Comparison of ENCODE assay signal across 17 mouse cellular contexts in genomic region chr8:94427953-94428352, GRCm38 (mm10). TPM values are rescaled to one million over a fixed set of nuclear protein-coding genes. Genes with fewer than 3 reads are reported as not detected.
DNase-seq lines count a peak whose midpoint lies in the region; ATAC-seq and TF ChIP-seq lines count a peak whose summit lies in the region.
"Had no signal": no experiment of that assay in that cellular context is flagged by ENCODE, and none has a peak within 500 bp of the region (broad histone marks: within the 10 kb centered on the region; RNA-seq: fewer than 3 reads in every experiment).

No protein-coding gene starts in this region.

- H3K9me3 ChIP-seq in hindbrain, postnatal 0 days (ENCODE audit: low read length) = no peaks in the 10 kb centered on the region
- H3K9me3 ChIP-seq: hindbrain, embryonic 12.5 days; limb, embryonic 12.5 days had no signal

- WGBS in heart, adult 2 months = 51% methylated on average over 10 of the region's 10 CpGs
- 78% methylated on average over 10 of the region's 10 CpGs for WGBS in hindbrain, postnatal 0 days

- ATAC-seq in inflammation-experienced regulatory T-cells, adult 6 months = peak; percentile 73
- ATAC-seq in megakaryocyte progenitor cell, adult 5-6 weeks (replicated peaks; ENCODE audit: poor library complexity) = peak; percentile 80
- no peak for ATAC-seq in hindbrain, postnatal 0 days
- ATAC-seq: forebrain, embryonic 14.5 days had no signal

- no peak overlapping the region for H3K4me3 ChIP-seq in heart, adult 2 months
- H3K4me3 ChIP-seq in hindbrain, postnatal 0 days (ENCODE audit: low read length) = no peak overlapping the region
- H3K4me3 ChIP-seq: erythroblast, embryonic 14.5 days; hindbrain, embryonic 12.5 days; limb, embryonic 12.5 days had no signal

- H3K27ac ChIP-seq in heart, adult 2 months = no peak overlapping the region
- no peak overlapping the region for H3K27ac ChIP-seq in hindbrain, postnatal 0 days
- H3K27ac ChIP-seq: hindbrain, embryonic 12.5 days; limb, embryonic 12.5 days had no signal

- TF ChIP-seq POLR2A in heart, adult 2 months (IDR thresholded peaks at IDR 0.05; ENCODE audit: insufficient read depth, low read depth, low read length) = no peak

- intact Hi-C loops in heart, adult 2 months (cut with DNase I) = no loop called here

- H3K9ac ChIP-seq in heart, adult 2 months (ENCODE audit: low read depth, low read length) = no peak overlapping the region
- no peak overlapping the region for H3K9ac ChIP-seq in hindbrain, postnatal 0 days (replicated peaks; ENCODE audit: low read length)
- H3K9ac ChIP-seq: hindbrain, embryonic 12.5 days; limb, embryonic 12.5 days had no signal

- TF ChIP-seq CTCF in heart, adult 2 months (IDR thresholded peaks at IDR 0.05) = no peak
- TF ChIP-seq CTCF in hindbrain, postnatal 0 days (IDR thresholded peaks at IDR 0.05; ENCODE audit: low read depth) = no peak

- peak; percentile 94 for DNase-seq in heart, adult 11 months
- DNase-seq in heart, adult 2 months = no peak
- DNase-seq in CD4-positive, CD25-positive, alpha-beta regulatory T cell, adult 2 months (ENCODE audit: low read depth, low spot score) = peak; percentile 61
- no peak for DNase-seq in hindbrain, postnatal 0 days (ENCODE audit: low spot score)
- no peak for DNase-seq in kidney, postnatal 25 days
- DNase-seq in gastrocnemius, postnatal 25 days = no peak
- DNase-seq: cerebellum, adult 11-12 months; cerebellum, postnatal 36 days; kidney, adult 18-20 months; kidney, postnatal 36 days; layer of hippocampus, adult 9-11 months had no signal

- H3K36me3 ChIP-seq in heart, adult 2 months (ENCODE audit: control insufficient read depth, insufficient read depth, low read length) = no peaks in the 10 kb centered on the region
- H3K36me3 ChIP-seq in hindbrain, postnatal 0 days (ENCODE audit: insufficient read depth, low read length) = no peaks in the 10 kb centered on the region
- H3K36me3 ChIP-seq: hindbrain, embryonic 12.5 days; limb, embryonic 12.5 days had no signal

- no peaks in the 10 kb centered on the region; the same call in 1 of the 2 replicates for H3K4me1 ChIP-seq in heart, adult 2 months (ENCODE audit: control insufficient read depth, insufficient read depth, low read length)
- no peaks in the 10 kb centered on the region for H3K4me1 ChIP-seq in hindbrain, postnatal 0 days (ENCODE audit: insufficient read depth, low read length)
- H3K4me1 ChIP-seq: hindbrain, embryonic 12.5 days; limb, embryonic 12.5 days had no signal

- H3K79me2 ChIP-seq in heart, adult 2 months (replicated peaks; ENCODE audit: control insufficient read depth, insufficient read depth, low read length) = no peaks in the 10 kb centered on the region

- TF ChIP-seq EP300 in heart, adult 2 months (IDR thresholded peaks at IDR 0.05; ENCODE audit: insufficient read depth, low read depth, low read length) = no peak

- no peaks in the 10 kb centered on the region for H3K27me3 ChIP-seq in heart, adult 2 months (ENCODE audit: control insufficient read depth, insufficient read depth, low read length)
- no peaks in the 10 kb centered on the region for H3K27me3 ChIP-seq in hindbrain, postnatal 0 days (ENCODE audit: insufficient read depth, low read length)
- H3K27me3 ChIP-seq: hindbrain, embryonic 12.5 days had no signal

- H3K4me2 ChIP-seq in hindbrain, postnatal 0 days (ENCODE audit: low read depth, low read length) = no peak overlapping the region
- H3K4me2 ChIP-seq: hindbrain, embryonic 12.5 days; limb, embryonic 12.5 days had no signal

RNA-seq across cellular contexts. Expression of gene Nlrc5, which starts 6.2 kb away (rescaled TPM):
- total RNA-seq in heart, adult 2 months (2021) = 1 to 10 TPM; 2.3 to 3.7 TPM
- polyA plus RNA-seq in heart, adult 2 months (2012; rRNA removed) = 3.7 and 4.9 TPM in 2 replicates
- polyA plus RNA-seq in inflammation-experienced regulatory T-cells, adult 6 months (2017; shearing (Covaris generic)) = 100 to 1,000 TPM; 122 to 208 (median 189) TPM
- 22.5 and 24.1 TPM in 2 replicates for total RNA-seq in megakaryocyte progenitor cell, adult 5-6 weeks (2015)
- 17.7 and 27.9 TPM in 2 replicates for total RNA-seq in megakaryocyte progenitor cell, adult 5-6 weeks (2017)
- total RNA-seq in hindbrain, postnatal 0 days (2014; rRNA removed) = 0.83 and 0.89 TPM in 2 replicates
- 0.38 and 0.83 TPM in 2 replicates for polyA plus RNA-seq in hindbrain, postnatal 0 days (2015; fragmentation: Nextera tagmentation; extraction: Ambion mirVana)
- total RNA-seq in gastrocnemius, postnatal 25 days (2021) = 1 to 10 TPM in 1 of 2 experiments, under 1 TPM in 1; 0.20 to 1.3 TPM

RNA-seq across cellular contexts. Expression of gene Herpud1, which starts 41.7 kb away (rescaled TPM):
- total RNA-seq in heart, adult 2 months (2021) = 100 to 1,000 TPM; 216 to 349 TPM
- 272 and 285 TPM in 2 replicates for polyA plus RNA-seq in heart, adult 2 months (2012; rRNA removed)
- 100 to 1,000 TPM in 2 of 3 experiments, 10 to 100 TPM in 1; 75.9 to 149 (median 110) TPM for polyA plus RNA-seq in inflammation-experienced regulatory T-cells, adult 6 months (2017; shearing (Covaris generic))
- 78.2 and 89.9 TPM in 2 replicates for total RNA-seq in megakaryocyte progenitor cell, adult 5-6 weeks (2015)
- 83.3 and 99.5 TPM in 2 replicates for total RNA-seq in megakaryocyte progenitor cell, adult 5-6 weeks (2017)
- 87.1 and 87.9 TPM in 2 replicates for total RNA-seq in hindbrain, postnatal 0 days (2014; rRNA removed)
- polyA plus RNA-seq in hindbrain, postnatal 0 days (2015; fragmentation: Nextera tagmentation; extraction: Ambion mirVana) = 65.2 and 65.6 TPM in 2 replicates
- 10 to 100 TPM; 78.0 to 80.1 TPM for total RNA-seq in gastrocnemius, postnatal 25 days (2021)

Comparison
In these comparisons a context has a peak if more than half of its experiments do, and no peak if none do; other contexts are left out.
1. DNase-seq: peak in heart, adult 11 months (single experiment) and CD4-positive, CD25-positive, alpha-beta regulatory T cell, adult 2 months (single experiment); none in heart, adult 2 months (0 of 2), hindbrain, postnatal 0 days (single experiment), kidney, postnatal 25 days (0 of 2) and gastrocnemius, postnatal 25 days (single experiment).